Mouse (Mus musculus) gonadal fat pad, adult 2 months (tissue): ENCODE results near the gene Olfr729. TPM values are rescaled to one million over a fixed set of nuclear protein-coding genes. Genes with fewer than 3 reads are reported as not detected.

Experiments used
- DNase-seq: peaks from one replicate; pipeline ENCODE4 v3.0.0-alpha.2; 2012; ENCODE audit warnings: low read depth
- polyA plus RNA-seq: library from polyadenylated mRNA; depleted of rRNA; stranded (reverse); fragments of >200 nt; gene quantifications from 2 replicates; pipeline ENCODE4 v1.2.3, GENCODE M21; 2012; rRNA removed

Gene Olfr729
- not detected in 2 replicates for polyA plus RNA-seq

GRCm38 (mm10) chr14:50152810-50153209 is at the start of gene Olfr729:
Gene Olfr729 (minus strand): TSS chr14:50152910.
- DNase-seq, result no peak

GRCm38 (mm10) chr14:50188098-50188497 is 35.4 kb upstream of the Olfr729 start, which contains the start of gene Olfr730:
Gene Olfr730 (minus strand): TSS chr14:50188198.
- DNase-seq, result no peak

GRCm38 (mm10) chr14:50142580-50142979 is 10.1 kb downstream of the Olfr729 start, which contains the start of gene Olfr728:
Gene Olfr728 (minus strand): TSS chr14:50142680.
- DNase-seq, result no peak

GRCm38 (mm10) chr14:50122886-50123285 is 29.8 kb downstream of the Olfr729 start, which contains the start of gene Olfr727:
Gene Olfr727 (plus strand): TSS chr14:50123186.
- DNase-seq, result no peak

Other genes starting within 250 kb of the Olfr729 start
- gene Olfr723, start 221.1 kb downstream of the Olfr729 start, polyA plus RNA-seq, result not detected in 2 replicates
- gene Olfr724, start 189.6 kb downstream of the Olfr729 start, polyA plus RNA-seq, result not detected in 2 replicates
- not detected in 2 replicates for gene Olfr725, start 112.5 kb downstream of the Olfr729 start, polyA plus RNA-seq
- not detected in 2 replicates for gene Olfr726, start 62.0 kb downstream of the Olfr729 start, polyA plus RNA-seq
- not detected in 2 replicates for gene Olfr727, start 29.7 kb downstream of the Olfr729 start, polyA plus RNA-seq
- not detected in 2 replicates for gene Olfr728, start 10.2 kb downstream of the Olfr729 start, polyA plus RNA-seq
- not detected in 2 replicates for gene Olfr730, start 35.3 kb upstream of the Olfr729 start, polyA plus RNA-seq
- 0.03 TPM in 1 of 2 replicates, not detected in the other for gene Olfr731, start 89.0 kb upstream of the Olfr729 start, polyA plus RNA-seq
- gene Olfr732, start 131.3 kb upstream of the Olfr729 start, polyA plus RNA-seq, result not detected in 2 replicates
- 0.18 TPM in 1 of 2 replicates, not detected in the other for gene Olfr733, start 148.6 kb upstream of the Olfr729 start, polyA plus RNA-seq
- not detected in 2 replicates for gene Olfr734, start 173.9 kb upstream of the Olfr729 start, polyA plus RNA-seq
- gene Olfr735, start 196.0 kb upstream of the Olfr729 start, polyA plus RNA-seq, result 0.11 and 0.55 TPM in 2 replicates
- gene Tlr11, start 205.0 kb upstream of the Olfr729 start, polyA plus RNA-seq, result 0.23 and 0.35 TPM in 2 replicates
- not detected in 2 replicates for gene Olfr736, start 228.3 kb upstream of the Olfr729 start, polyA plus RNA-seq